Mouse (Mus musculus) cortical plate, adult 2 months (tissue): ENCODE measurements around the gene Soat1.

Experiments
- CTCF ChIP-seq: fragments of 200-500 bp; IDR thresholded peaks from 2 replicates; pipeline ENCODE4 v1.5.1; 2011; ENCODE audit warnings: mild to moderate bottlenecking, control low read depth, low read length; ENCODE audit not compliant: insufficient read depth; ENCODE audit errors: extremely low read depth
- POLR2A ChIP-seq: fragments of 200-500 bp; IDR thresholded peaks from 2 replicates; pipeline ENCODE4 v1.6.1; 2011; ENCODE audit warnings: mild to moderate bottlenecking, low read length, control low read depth; ENCODE audit not compliant: insufficient read depth; ENCODE audit errors: extremely low read depth

GRCm38 (mm10) chr1:156520136-156520780 lies 46.1 kb upstream of the Soat1 start:
- TF ChIP-seq POLR2A (no peak), CTCF (no peak)
